23 mouse cellular contexts compared by ENCODE assay signal in genomic region chr6:87879628-87880027, GRCm38 (mm10).
"Had no signal": no experiment of that assay in that cellular context is flagged by ENCODE, and none has a peak within 500 bp of the region (broad histone marks: within the 10 kb centered on the region; RNA-seq: fewer than 3 reads in every experiment).

No protein-coding gene starts in this region.

- H3K4me1 ChIP-seq: limb, embryonic 13.5 days; lung, embryonic 15.5 days; midbrain, embryonic 10.5 days; neural tube, embryonic 13.5 days; stomach, embryonic 15.5 days had no signal

- H3K36me3 ChIP-seq: kidney, embryonic 15.5 days; limb, embryonic 10.5 days; limb, embryonic 13.5 days; liver, embryonic 12.5 days; liver, embryonic 15.5 days; lung, embryonic 15.5 days; midbrain, embryonic 10.5 days; midbrain, embryonic 13.5 days; neural tube, embryonic 13.5 days; stomach, embryonic 15.5 days had no signal

- DNase-seq: kidney, adult 11 months; kidney, adult 8-10 months; kidney, postnatal 10 days; liver; lung, adult 18-20 months; lung, postnatal 10 days; lung, postnatal 36 days; retina, postnatal 1 day; right cerebral cortex, postnatal 25 days; spleen, adult 18-20 months had no signal

- H3K4me2 ChIP-seq: kidney, embryonic 15.5 days; limb, embryonic 13.5 days; liver, embryonic 12.5 days; liver, embryonic 15.5 days; lung, embryonic 15.5 days; midbrain, embryonic 13.5 days; neural tube, embryonic 13.5 days; stomach, embryonic 15.5 days had no signal

- H3K4me3 ChIP-seq: kidney, embryonic 15.5 days; limb, embryonic 10.5 days; limb, embryonic 13.5 days; liver, embryonic 12.5 days; liver, embryonic 15.5 days; lung, embryonic 15.5 days; megakaryocyte, embryonic 14.5 days; midbrain, embryonic 10.5 days; midbrain, embryonic 13.5 days; myocyte; neural tube, embryonic 13.5 days; stomach, embryonic 15.5 days had no signal

- H3K27me3 ChIP-seq: kidney, embryonic 15.5 days; limb, embryonic 13.5 days; liver, embryonic 15.5 days; lung, embryonic 15.5 days; megakaryocyte, embryonic 14.5 days; midbrain, embryonic 13.5 days; neural tube, embryonic 13.5 days; stomach, embryonic 15.5 days had no signal

- ATAC-seq: liver, embryonic 12.5 days; midbrain, embryonic 13.5 days; midbrain, embryonic 16.5 days had no signal

- H3K27ac ChIP-seq: kidney, embryonic 15.5 days; limb, embryonic 10.5 days; limb, embryonic 13.5 days; liver, embryonic 12.5 days; liver, embryonic 15.5 days; lung, embryonic 15.5 days; midbrain, embryonic 10.5 days; midbrain, embryonic 13.5 days; neural tube, embryonic 13.5 days; stomach, embryonic 15.5 days had no signal

- H3K9me3 ChIP-seq: kidney, embryonic 15.5 days; limb, embryonic 10.5 days; limb, embryonic 13.5 days; liver, embryonic 12.5 days; liver, embryonic 15.5 days; lung, embryonic 15.5 days; megakaryocyte, embryonic 14.5 days; midbrain, embryonic 10.5 days; midbrain, embryonic 13.5 days; neural tube, embryonic 13.5 days; stomach, embryonic 15.5 days had no signal

- H3K9ac ChIP-seq: kidney, embryonic 15.5 days; limb, embryonic 13.5 days; liver, embryonic 12.5 days; liver, embryonic 15.5 days; lung, embryonic 15.5 days; midbrain, embryonic 13.5 days; neural tube, embryonic 13.5 days; stomach, embryonic 15.5 days had no signal
